Mouse (Mus musculus) embryo, embryonic 10 days (tissue): ENCODE data around the gene Spesp1.

Source experiments
- DNase-seq: peaks from one replicate; pipeline ENCODE4 v3.0.0-alpha.2; 2015; ENCODE audit warnings: low spot score

Spesp1 gene

GRCm38 (mm10) chr9:62281991-62282390, at the start of gene Spesp1:
Gene Spesp1 (minus strand): TSS chr9:62282208.
- DNase-seq = no peak

GRCm38 (mm10) chr9:62325965-62326364, 44.0 kb upstream of the Spesp1 start:
- no peak for DNase-seq

- DNase-seq = no peak
Observed at GRCm38 (mm10) chr9:62323816-62324215, 41.8 kb upstream of the Spesp1 start.

- no peak for DNase-seq
Observed at GRCm38 (mm10) chr9:62318729-62319128, 36.7 kb upstream of the Spesp1 start.

- DNase-seq = no peak
Observed at GRCm38 (mm10) chr9:62315556-62315955, 33.5 kb upstream of the Spesp1 start.

GRCm38 (mm10) chr9:62296891-62297290, 14.9 kb upstream of the Spesp1 start:
- DNase-seq = no peak

GRCm38 (mm10) chr9:62295006-62295698, 13.1 kb upstream of the Spesp1 start:
- peak; percentile 88 for DNase-seq

GRCm38 (mm10) chr9:62287633-62288025, 5.6 kb upstream of the Spesp1 start:
- no peak for DNase-seq

- DNase-seq = peak; percentile 91
Observed at GRCm38 (mm10) chr9:62286967-62287632, 5.1 kb upstream of the Spesp1 start.

- DNase-seq = no peak
Observed at GRCm38 (mm10) chr9:62284266-62284665, 2.3 kb upstream of the Spesp1 start.

GRCm38 (mm10) chr9:62276899-62277298, 5.1 kb downstream of the Spesp1 start:
- DNase-seq = no peak

GRCm38 (mm10) chr9:62270775-62271399, 11.1 kb downstream of the Spesp1 start:
- DNase-seq = no peak

GRCm38 (mm10) chr9:62269161-62269560, 12.8 kb downstream of the Spesp1 start:
- no peak for DNase-seq

GRCm38 (mm10) chr9:62265278-62265677, 16.7 kb downstream of the Spesp1 start:
- DNase-seq = no peak

- DNase-seq = no peak
Observed at GRCm38 (mm10) chr9:62263652-62264051, 18.4 kb downstream of the Spesp1 start.

GRCm38 (mm10) chr9:62261406-62261805, 20.6 kb downstream of the Spesp1 start:
- DNase-seq = no peak

- no peak for DNase-seq
Observed at GRCm38 (mm10) chr9:62261006-62261405, 21.0 kb downstream of the Spesp1 start.

GRCm38 (mm10) chr9:62258005-62258404, 24.0 kb downstream of the Spesp1 start:
- no peak for DNase-seq

GRCm38 (mm10) chr9:62255896-62256576, 26.0 kb downstream of the Spesp1 start:
- DNase-seq = no peak

GRCm38 (mm10) chr9:62253736-62254443, 28.1 kb downstream of the Spesp1 start:
- peak; percentile 78 for DNase-seq

- DNase-seq = no peak
Observed at GRCm38 (mm10) chr9:62250296-62250695, 31.7 kb downstream of the Spesp1 start.

- DNase-seq = no peak
Observed at GRCm38 (mm10) chr9:62246380-62246942, 35.5 kb downstream of the Spesp1 start.
